Mouse (Mus musculus): Measurements from ENCODE around the gene Sertad3. TPM values are rescaled to one million over a fixed set of nuclear protein-coding genes. Genes with fewer than 3 reads are reported as not detected.

Gene Sertad3
- polyA plus RNA-seq, 1 experiment from 2014 or later: 22.2 TPM

GRCm38 (mm10) chr7:27446521-27447418, 26.8 kb upstream of the Sertad3 start:
- H3K4me1 ChIP-seq (replicated peaks; ENCODE audit: control insufficient read depth, insufficient read depth, low read length): no peaks in the 10 kb centered on the region; the same call in none of the 2 replicates
- peak overlapping the region; percentile 84 for H3K4me2 ChIP-seq (replicated peaks; ENCODE audit: low read depth, low read length)
- ATAC-seq (ENCODE audit: low FRiP score) (0 out of 2 replicates have a peak, but pooled peaks have one; percentile 8), DNase-seq (ENCODE audit: low spot score) (peak; percentile 52)
- no peak overlapping the region for H3K27ac ChIP-seq (ENCODE audit: low read depth, low read length)
- WGBS: 14% methylated on average over 32 of the region's 53 CpGs
- H3K9ac ChIP-seq (ENCODE audit: low read depth, low read length): peak overlapping the region; percentile 70
- H3K4me3 ChIP-seq (ENCODE audit: low read depth, low read length): peak overlapping the region; percentile 45
- no peaks in the 10 kb centered on the region for H3K9me3 ChIP-seq (ENCODE audit: control insufficient read depth, low read length)
- no peaks in the 10 kb centered on the region for H3K36me3 ChIP-seq (ENCODE audit: control insufficient read depth, insufficient read depth, low read length)
- H3K27me3 ChIP-seq (ENCODE audit: control insufficient read depth, insufficient read depth, low read length): peaks cover 18% of the 10 kb centered on the region

- Histone ChIP-seq H3K9me3 (ENCODE audit: control insufficient read depth, low read length) (no peaks in the 10 kb centered on the region), H3K4me3 (ENCODE audit: low read depth, low read length) (peak within 1 kb of the TSS; percentile 45), H3K4me2 (replicated peaks; ENCODE audit: low read depth, low read length) (peak within 1 kb of the TSS; percentile 84), H3K4me1 (replicated peaks; ENCODE audit: control insufficient read depth, insufficient read depth, low read length) (no peaks in the 10 kb centered on the region; the same call in none of the 2 replicates), H3K36me3 (ENCODE audit: control insufficient read depth, insufficient read depth, low read length) (no peaks in the 10 kb centered on the region), H3K27ac (ENCODE audit: low read depth, low read length) (no peak within 1 kb of the TSS), H3K27me3 (ENCODE audit: control insufficient read depth, insufficient read depth, low read length) (peaks cover 18% of the 10 kb centered on the region), H3K9ac (ENCODE audit: low read depth, low read length) (peak within 1 kb of the TSS; percentile 70)
- WGBS: under 1% methylated on average over 53 of the region's 54 CpGs
- peak; percentile 99 for DNase-seq (ENCODE audit: low spot score)
- peak; percentile 95 for ATAC-seq (ENCODE audit: low FRiP score)
Measured at GRCm38 (mm10) chr7:27447419-27448286, 25.9 kb upstream of the Sertad3 start, which contains the start of the genes Sptbn4 and Blvrb. Gene Sptbn4, minus strand, starts transcription at chr7:27447686. Gene Blvrb, plus strand, starts transcription at chr7:27447978.

DNA sequence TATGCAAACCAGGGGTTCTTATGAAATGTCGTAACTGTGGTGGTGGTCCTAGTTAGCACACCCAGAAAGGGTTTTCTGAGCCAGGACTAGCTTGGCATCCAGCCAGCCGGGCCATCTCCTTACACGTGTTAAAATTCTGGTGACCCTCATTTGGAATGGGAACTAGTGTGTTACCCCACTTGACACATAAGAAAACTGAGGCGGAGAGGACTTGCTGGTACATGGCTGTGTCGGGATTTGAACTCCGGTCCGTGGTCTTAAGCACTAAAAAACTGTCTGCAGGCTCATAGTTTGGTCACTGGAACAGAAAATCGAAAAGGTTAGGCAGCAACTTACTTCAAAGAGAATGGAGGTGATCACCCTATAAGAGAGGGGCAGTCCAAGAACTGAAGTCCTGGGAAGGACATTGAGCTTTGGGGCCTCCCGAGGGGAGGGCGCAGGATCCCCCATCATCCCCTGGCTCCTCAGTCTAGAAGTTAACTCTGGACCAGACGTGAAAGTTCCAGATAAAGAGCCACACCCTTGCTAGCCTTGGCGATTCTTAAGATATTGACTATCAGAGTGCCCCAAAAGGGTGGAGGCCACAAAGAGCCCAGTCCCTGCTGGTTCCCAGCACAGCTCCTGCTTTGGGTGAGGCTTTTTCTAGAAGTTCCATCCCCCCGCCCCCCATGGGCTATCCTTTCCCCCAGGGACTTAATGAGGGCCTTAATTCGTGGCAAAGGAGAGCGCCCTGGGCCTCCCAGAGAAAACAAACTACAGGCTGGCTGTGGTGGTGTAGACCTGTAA, 25.0 kb upstream of the Sertad3 start:
- no peak for DNase-seq (ENCODE audit: low spot score)
- H3K27ac ChIP-seq (ENCODE audit: low read depth, low read length): no peak overlapping the region
- H3K4me2 ChIP-seq (replicated peaks; ENCODE audit: low read depth, low read length): peak overlapping the region; percentile 84
- no peaks in the 10 kb centered on the region for H3K9me3 ChIP-seq (ENCODE audit: control insufficient read depth, low read length)
- H3K9ac ChIP-seq (ENCODE audit: low read depth, low read length): peak overlapping the region; percentile 33; the same call in 1 of the 2 replicates
- H3K27me3 ChIP-seq (ENCODE audit: control insufficient read depth, insufficient read depth, low read length): peaks cover 18% of the 10 kb centered on the region
- H3K4me3 ChIP-seq (ENCODE audit: low read depth, low read length): peak overlapping the region; percentile 43
- H3K36me3 ChIP-seq (ENCODE audit: control insufficient read depth, insufficient read depth, low read length): no peaks in the 10 kb centered on the region
- no peak for ATAC-seq (ENCODE audit: low FRiP score)
- H3K4me1 ChIP-seq (replicated peaks; ENCODE audit: control insufficient read depth, insufficient read depth, low read length): no peaks in the 10 kb centered on the region; the same call in none of the 2 replicates
- WGBS: 58% methylated on average over 15 of the region's 15 CpGs

- 63% methylated on average over 10 of the region's 10 CpGs for WGBS
- no peaks in the 10 kb centered on the region for H3K9me3 ChIP-seq (ENCODE audit: control insufficient read depth, low read length)
- peak; percentile 75 for DNase-seq (ENCODE audit: low spot score)
- H3K27me3 ChIP-seq (ENCODE audit: control insufficient read depth, insufficient read depth, low read length): peaks cover 18% of the 10 kb centered on the region
- no peak overlapping the region for H3K4me3 ChIP-seq (ENCODE audit: low read depth, low read length)
- no peaks in the 10 kb centered on the region; the same call in none of the 2 replicates for H3K4me1 ChIP-seq (replicated peaks; ENCODE audit: control insufficient read depth, insufficient read depth, low read length)
- H3K4me2 ChIP-seq (replicated peaks; ENCODE audit: low read depth, low read length): no peak overlapping the region
- H3K36me3 ChIP-seq (ENCODE audit: control insufficient read depth, insufficient read depth, low read length): no peaks in the 10 kb centered on the region
- no peak overlapping the region for H3K27ac ChIP-seq (ENCODE audit: low read depth, low read length)
- no peak overlapping the region for H3K9ac ChIP-seq (ENCODE audit: low read depth, low read length)
- ATAC-seq (ENCODE audit: low FRiP score): no peak
Measured at GRCm38 (mm10) chr7:27449256-27449862, 24.2 kb upstream of the Sertad3 start.

DNA sequence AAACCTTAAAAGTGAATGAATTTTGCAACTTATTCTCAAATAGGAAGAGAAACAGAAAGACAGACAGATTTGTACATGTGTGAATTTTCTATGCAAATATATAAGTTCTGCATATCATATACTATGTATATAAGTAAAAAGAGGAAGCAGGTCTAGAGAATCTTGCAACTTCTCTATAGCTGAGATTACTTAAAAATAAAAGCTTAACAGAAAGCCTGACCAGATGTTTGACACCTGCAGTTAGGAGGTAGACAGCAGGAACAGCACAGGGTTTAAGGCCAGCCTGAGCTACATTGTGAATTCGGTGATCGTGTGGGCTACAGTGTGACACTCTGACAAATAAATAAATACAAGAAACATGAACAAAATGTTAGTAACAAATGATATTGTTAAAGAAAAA, 22.2 kb upstream of the Sertad3 start:
- no peak overlapping the region for H3K4me2 ChIP-seq (replicated peaks; ENCODE audit: low read depth, low read length)
- peaks cover 8% of the 10 kb centered on the region for H3K27me3 ChIP-seq (ENCODE audit: control insufficient read depth, insufficient read depth, low read length)
- H3K4me1 ChIP-seq (replicated peaks; ENCODE audit: control insufficient read depth, insufficient read depth, low read length): no peaks in the 10 kb centered on the region; the same call in 1 of the 2 replicates
- no peaks in the 10 kb centered on the region for H3K36me3 ChIP-seq (ENCODE audit: control insufficient read depth, insufficient read depth, low read length)
- DNase-seq (ENCODE audit: low spot score): no peak
- H3K9ac ChIP-seq (ENCODE audit: low read depth, low read length): no peak overlapping the region
- H3K9me3 ChIP-seq (ENCODE audit: control insufficient read depth, low read length): no peaks in the 10 kb centered on the region
- no peak overlapping the region for H3K27ac ChIP-seq (ENCODE audit: low read depth, low read length)
- no peak for ATAC-seq (ENCODE audit: low FRiP score)
- no peak overlapping the region for H3K4me3 ChIP-seq (ENCODE audit: low read depth, low read length)
- 98% methylated on average over 2 of the region's 2 CpGs for WGBS

DNA sequence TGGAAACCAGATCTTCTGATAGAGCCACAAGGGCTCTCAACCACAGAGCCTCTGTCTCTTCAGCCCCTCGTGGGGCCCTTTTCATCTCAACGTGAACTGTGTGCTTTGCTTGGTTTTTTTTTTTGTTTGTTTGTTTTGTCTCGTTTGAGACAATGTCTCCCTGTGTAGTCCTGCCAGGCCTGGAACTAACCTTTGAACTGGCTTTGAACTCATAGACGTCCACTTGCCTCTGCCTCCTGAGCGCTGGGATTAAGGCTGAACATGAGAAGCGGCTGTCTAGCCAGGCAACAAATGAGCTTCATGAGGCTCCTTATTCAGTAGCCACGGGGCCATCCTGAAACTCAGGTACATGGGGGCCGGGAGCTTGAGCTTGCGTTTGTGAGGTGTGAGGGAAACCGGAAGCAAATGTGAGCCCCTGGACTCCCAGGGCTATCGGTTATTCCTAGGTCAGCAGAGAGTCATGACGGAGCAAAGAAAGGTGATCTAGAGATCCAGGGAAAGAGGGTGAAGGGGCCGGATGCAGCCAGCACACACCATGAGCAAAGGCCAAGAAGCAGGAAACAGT, 21.3 kb upstream of the Sertad3 start:
- H3K9me3 ChIP-seq (ENCODE audit: control insufficient read depth, low read length): no peaks in the 10 kb centered on the region
- no peak overlapping the region for H3K4me2 ChIP-seq (replicated peaks; ENCODE audit: low read depth, low read length)
- no peak overlapping the region for H3K27ac ChIP-seq (ENCODE audit: low read depth, low read length)
- 53% methylated on average over 13 of the region's 13 CpGs for WGBS
- no peaks in the 10 kb centered on the region; the same call in 1 of the 2 replicates for H3K27me3 ChIP-seq (ENCODE audit: control insufficient read depth, insufficient read depth, low read length)
- DNase-seq (ENCODE audit: low spot score) (no peak), ATAC-seq (ENCODE audit: low FRiP score) (no peak)
- H3K36me3 ChIP-seq (ENCODE audit: control insufficient read depth, insufficient read depth, low read length): no peaks in the 10 kb centered on the region
- H3K4me3 ChIP-seq (ENCODE audit: low read depth, low read length): no peak overlapping the region
- H3K4me1 ChIP-seq (replicated peaks; ENCODE audit: control insufficient read depth, insufficient read depth, low read length): no peaks in the 10 kb centered on the region; the same call in 1 of the 2 replicates
- H3K9ac ChIP-seq (ENCODE audit: low read depth, low read length): no peak overlapping the region

- ATAC-seq (ENCODE audit: low FRiP score) (no peak), DNase-seq (ENCODE audit: low spot score) (no peak)
- WGBS: 82% methylated on average over 10 of the region's 10 CpGs
- H3K9me3 ChIP-seq (ENCODE audit: control insufficient read depth, low read length): no peaks in the 10 kb centered on the region
- no peaks in the 10 kb centered on the region for H3K36me3 ChIP-seq (ENCODE audit: control insufficient read depth, insufficient read depth, low read length)
- H3K27ac ChIP-seq (ENCODE audit: low read depth, low read length): no peak overlapping the region
- H3K4me2 ChIP-seq (replicated peaks; ENCODE audit: low read depth, low read length): no peak overlapping the region
- H3K27me3 ChIP-seq (ENCODE audit: control insufficient read depth, insufficient read depth, low read length): no peaks in the 10 kb centered on the region
- H3K9ac ChIP-seq (ENCODE audit: low read depth, low read length): no peak overlapping the region
- H3K4me3 ChIP-seq (ENCODE audit: low read depth, low read length): no peak overlapping the region
- H3K4me1 ChIP-seq (replicated peaks; ENCODE audit: control insufficient read depth, insufficient read depth, low read length): no peaks in the 10 kb centered on the region
Measured at GRCm38 (mm10) chr7:27454461-27455121, 19.0 kb upstream of the Sertad3 start.
